Mouse (Mus musculus) gastrocnemius, postnatal 25 days (tissue): ENCODE measurements at regions not wholly inside any gene's neighbourhood (a gene's known extent, or its start where the extent isn't known, plus 50 kb on each side); places are given as distances from the start of the nearest gene placed in this dataset.
"Not testable (repeated sequence)": the region's sequence is repeated elsewhere in the genome, so short reads cannot be mapped to it uniquely, and the experiment has no call there.

ENCODE experiments used
- DNase-seq: peaks from one replicate; pipeline ENCODE4 v3.0.0; 2022

DNA sequence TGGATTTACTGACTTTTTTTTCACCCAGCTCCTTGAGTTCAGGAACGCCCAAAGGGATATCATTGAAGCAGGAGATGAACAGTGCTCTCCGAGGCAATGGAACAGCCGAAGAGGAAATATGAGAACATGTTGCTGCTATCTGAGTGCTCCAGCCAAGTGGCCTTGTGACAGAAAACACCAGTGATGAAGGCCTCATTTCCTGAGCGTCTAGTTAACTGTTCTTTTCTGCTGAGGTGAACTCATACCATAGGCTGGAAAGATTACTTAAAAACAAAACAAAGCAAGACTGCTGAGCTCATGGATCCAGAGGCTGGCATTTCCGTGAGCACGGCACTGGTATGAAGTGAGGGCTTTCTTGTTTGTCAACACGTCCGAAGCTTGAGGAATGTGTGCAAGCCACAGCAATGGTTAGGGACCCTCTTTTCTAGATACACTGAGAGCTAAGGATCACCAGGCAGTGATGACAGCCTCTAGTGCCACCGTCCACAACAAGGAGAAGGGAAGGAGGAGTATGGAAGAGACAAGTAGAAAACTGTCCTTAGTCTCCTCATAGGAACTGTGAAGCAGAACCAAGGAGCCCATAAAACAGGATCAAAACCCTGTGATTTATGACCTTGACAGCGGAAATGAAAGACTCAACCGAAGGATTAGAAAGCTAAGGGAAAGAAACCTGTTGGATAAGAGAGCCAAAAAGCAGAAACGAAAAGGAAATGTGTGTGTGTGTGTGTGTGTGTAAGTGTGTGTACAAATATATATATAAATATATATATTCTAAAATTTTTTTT, 200.4 kb downstream of the Fam43a start:
- no peak for DNase-seq

- no peak for DNase-seq
Measured at GRCm38 (mm10) chr16:30804018-30804417, 204.5 kb downstream of the Fam43a start.

GRCm38 (mm10) chr16:30806206-30806605, 206.7 kb downstream of the Fam43a start:
- DNase-seq: not testable (repeated sequence)

GRCm38 (mm10) chr16:30818541-30819120, 219.1 kb downstream of the Fam43a start:
- DNase-seq: no peak

DNA sequence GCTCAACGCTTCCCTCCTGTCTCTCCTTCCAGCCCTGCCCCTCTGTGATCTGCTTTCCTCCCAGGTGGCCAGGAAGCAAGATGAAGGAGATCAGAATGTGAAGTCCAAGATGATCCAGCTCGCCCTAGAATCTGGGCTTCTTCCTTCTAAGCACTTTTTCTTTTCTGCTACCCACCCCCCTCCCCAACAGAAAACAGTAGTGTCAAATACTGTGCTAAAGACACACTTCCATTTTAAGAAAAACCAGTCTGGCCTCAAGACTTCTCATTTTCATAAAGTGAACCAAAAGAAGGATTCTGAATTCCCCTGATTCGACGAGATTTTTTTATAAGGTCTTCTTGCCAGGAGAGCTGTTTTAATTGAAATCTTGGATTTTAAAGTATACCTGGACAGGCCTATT, 219.8 kb downstream of the Fam43a start:
- DNase-seq: no peak

GRCm38 (mm10) chr16:30820234-30820633, 220.7 kb downstream of the Fam43a start:
- DNase-seq: no peak

GRCm38 (mm10) chr16:30820761-30821160, 221.2 kb downstream of the Fam43a start:
- DNase-seq: no peak

DNA sequence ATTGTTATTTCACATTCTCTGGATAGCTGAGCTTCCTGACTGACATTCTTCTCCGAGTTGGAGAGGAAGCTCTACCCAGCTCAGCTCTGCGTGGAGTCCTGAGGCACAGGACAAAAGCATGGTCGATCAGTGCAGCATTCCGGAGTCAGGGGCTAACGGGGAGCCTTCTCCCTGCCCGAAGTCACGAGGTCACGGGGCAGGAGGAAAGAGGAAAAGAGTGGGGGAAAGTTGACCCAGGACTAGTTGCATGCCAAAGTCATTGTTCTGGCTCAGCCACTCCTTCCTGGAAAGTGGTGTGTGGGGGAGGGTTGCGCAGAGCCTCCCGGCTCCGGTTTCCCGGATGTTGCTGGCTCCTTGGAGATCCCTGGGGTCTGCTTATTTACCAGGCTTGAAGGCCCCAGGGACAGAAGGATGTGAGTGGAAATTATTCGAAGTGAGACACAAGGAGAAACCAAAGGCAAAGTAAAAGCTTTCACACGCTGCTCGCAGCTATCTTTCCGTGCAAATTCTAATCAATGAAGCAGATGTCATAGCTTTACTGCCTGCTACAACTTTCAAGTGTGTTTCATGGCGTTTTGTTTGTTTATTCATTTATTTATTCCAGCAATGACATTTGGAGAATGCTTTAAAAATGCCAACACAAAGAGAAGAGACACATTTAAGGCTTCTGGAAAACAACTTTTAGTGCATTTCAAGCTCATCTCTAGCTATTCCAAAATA, 221.8 kb downstream of the Fam43a start:
- peak; percentile 71 for DNase-seq

GRCm38 (mm10) chr16:30821911-30822578, 222.5 kb downstream of the Fam43a start:
- no peak for DNase-seq

- no peak for DNase-seq
Measured at GRCm38 (mm10) chr16:30826128-30826527, 226.6 kb downstream of the Fam43a start.

- DNase-seq: peak; percentile 73
Measured at GRCm38 (mm10) chr16:30827901-30828608, 228.5 kb downstream of the Fam43a start.

DNA sequence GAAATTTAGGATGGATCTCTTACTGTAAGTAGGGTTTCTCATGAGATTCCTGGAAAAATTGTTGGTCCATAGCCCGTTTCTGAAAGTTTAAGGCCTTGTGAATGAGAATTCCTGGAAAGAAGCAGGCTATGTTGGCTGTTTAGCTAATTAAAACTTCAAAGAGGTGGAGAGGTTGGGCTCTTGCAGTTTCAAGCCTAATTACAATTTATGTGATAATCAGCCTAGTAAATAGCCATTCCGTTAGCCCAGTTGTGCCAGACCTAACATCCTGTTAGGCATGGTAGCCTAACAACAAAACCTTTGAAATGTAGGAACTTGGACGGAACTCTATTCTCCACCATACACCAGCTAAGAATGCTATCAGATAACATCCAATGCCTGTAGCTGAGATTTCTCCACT, 235.0 kb downstream of the Fam43a start:
- no peak for DNase-seq

DNA sequence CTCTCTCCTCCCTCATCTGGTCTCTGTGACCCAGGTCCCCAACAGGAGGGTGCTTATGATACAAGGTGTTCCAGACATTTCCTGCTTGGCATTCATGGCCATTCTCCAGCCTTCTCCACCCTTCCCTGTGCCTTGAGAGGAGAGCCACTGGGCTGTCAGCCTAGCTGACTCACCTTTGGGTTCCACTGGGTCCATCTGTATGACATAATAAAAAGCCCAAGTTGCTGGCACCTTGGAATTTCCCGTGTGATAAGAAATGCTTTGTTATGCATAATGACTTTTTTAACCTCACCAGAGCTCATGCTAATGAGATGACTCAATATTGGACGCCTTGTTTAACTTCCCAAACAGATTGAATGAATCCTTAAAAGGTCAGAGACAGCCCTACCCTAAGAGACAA, 236.2 kb downstream of the Fam43a start:
- no peak for DNase-seq

DNA sequence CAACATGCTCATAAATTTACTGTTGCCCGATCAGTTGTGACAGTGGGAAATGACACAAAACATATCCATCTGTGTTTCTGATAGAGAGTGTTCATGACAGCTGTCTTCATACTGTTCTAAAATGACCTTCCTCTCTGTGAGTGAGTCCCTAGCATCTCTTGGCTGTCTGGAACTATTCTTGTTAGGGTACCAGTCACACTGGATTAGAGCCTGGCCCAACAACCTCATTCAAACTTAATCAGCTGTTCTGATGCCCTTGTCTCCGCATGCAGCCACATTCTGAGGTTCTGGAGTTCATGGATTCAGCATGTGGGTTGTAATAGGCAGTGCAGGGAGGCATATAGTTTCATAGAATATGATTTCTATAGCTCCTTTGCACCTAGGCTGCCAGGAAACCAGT, 238.4 kb downstream of the Xxylt1 start:
- DNase-seq: no peak

DNA sequence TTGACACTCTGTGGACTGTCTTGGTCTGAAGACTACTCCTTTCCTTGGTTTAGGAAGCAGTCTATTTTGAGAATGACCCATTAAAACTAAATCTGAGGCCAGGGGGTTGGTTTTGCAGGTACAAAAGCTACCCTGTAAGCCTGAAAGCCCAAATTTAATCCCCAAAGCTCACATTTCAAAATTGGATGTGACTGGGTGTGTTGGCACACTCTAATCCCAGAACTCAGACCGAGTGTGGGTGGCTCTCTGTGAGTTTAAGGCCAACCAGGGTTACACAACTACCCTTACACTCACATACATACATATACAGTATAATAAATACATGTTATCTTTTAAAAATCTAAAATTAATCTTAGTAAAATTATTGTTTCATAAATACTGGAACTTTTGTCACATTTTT, 228.6 kb downstream of the Xxylt1 start:
- DNase-seq: no peak

GRCm38 (mm10) chr16:30854716-30855115, 226.5 kb downstream of the Xxylt1 start:
- no peak for DNase-seq

GRCm38 (mm10) chr16:30857656-30858055, 223.6 kb downstream of the Xxylt1 start:
- DNase-seq: no peak

GRCm38 (mm10) chr16:30869136-30869909, 211.9 kb downstream of the Xxylt1 start:
- DNase-seq: no peak

DNA sequence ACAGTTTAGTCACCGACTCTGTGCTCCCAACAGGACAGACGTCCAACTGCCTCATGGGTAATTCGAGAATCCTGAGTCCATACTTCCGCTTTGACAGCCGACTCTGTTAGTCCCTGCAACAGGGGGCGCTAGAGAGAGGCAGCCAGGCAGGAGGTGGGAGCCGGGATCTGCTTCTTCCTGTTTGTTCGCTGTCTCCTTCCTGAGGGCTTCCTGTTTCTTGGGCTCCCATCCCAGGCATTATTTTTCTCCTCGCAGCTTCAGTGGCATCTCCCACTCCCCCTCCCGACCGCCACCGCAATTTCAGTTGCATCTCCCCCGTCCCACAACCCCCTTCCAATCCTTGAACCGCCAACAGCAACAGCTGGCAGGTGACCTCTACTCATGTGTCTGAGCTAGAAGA, 211.1 kb downstream of the Xxylt1 start:
- DNase-seq: peak; percentile 48

- no peak for DNase-seq
Measured at GRCm38 (mm10) chr16:30870676-30871075, 210.6 kb downstream of the Xxylt1 start.

DNA sequence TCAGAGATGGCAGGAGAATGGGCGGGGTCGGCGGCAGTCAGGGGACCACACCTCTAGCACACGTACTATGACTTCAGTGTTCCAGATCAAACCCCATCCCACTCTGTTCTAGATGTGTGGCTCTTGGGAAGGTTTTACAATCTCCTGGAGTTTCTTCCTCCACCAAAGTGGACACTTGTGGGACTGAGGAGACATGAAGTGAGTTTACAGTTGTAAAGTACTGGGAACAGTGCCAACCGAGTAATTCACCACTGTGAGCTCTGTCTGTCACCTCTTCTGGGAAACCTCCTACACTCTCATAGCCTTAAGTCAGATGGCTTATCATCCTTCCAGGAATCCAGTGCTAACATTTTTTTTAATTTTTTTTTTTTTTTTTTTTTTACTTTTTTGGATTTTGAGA, 209.1 kb downstream of the Xxylt1 start:
- no peak for DNase-seq
